Mouse (Mus musculus): ENCODE measurements around the gene Arpc2. TPM values are rescaled to one million over a fixed set of nuclear protein-coding genes. Genes with fewer than 3 reads are reported as not detected.

Gene Arpc2
- 901 TPM for polyA plus RNA-seq (2017; shearing (Covaris generic))

DNA sequence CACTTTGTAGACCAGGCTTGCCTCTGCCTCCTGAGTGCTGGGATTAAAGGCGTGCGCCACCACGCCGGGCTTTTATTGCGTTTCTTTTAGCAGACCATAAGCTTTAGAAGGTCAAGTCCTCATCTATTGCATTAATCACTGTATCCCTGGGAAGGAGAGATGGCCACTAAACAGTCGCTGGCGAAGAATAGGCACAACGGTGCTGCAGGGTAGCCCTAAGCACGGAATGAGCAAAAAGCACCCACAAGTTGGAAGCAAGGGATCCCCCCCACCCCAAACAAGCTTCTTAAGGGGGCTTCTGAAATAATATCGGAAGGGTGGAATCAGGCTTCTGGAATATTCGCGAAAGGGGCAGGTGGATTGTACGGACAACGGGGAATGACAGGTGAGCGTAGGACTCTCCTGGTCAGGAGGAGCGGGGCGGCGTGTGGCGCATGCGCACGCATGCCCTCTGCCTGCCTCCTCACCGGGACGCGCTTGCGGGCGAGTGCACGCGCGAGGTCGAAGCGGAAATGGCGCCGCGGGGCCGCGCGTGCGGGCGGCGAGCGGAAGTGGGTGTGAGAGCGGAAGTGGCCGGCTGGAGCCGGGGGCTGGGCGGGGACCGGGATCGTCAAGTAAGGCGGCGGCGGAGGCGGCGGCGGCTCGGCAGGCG is at the start of gene Arpc2:
TSS of gene Arpc2 (plus strand) at position 147 of the 652 bp plus-strand sequence.

DNA sequence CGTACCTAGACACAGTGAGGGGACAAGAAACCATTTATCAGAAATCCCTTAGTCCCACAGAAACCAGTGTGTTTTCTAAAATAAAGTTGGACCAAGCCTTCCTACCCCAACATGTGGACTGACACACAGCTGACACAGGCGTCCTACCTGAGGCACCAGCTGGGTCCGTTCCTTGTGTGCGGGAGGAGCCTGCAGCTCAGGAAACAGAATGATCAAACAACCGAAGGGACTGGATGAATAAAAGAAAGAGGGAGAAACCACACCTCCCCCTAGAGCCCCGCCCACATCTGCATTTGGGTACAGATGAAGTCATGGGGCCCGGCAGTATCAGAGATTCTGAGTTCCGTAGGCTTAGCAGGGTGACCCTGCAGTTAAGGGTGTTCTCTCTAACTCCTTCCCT is 41.4 kb upstream of the Arpc2 start, which contains the start of gene Cxcr1:
TSS of gene Cxcr1 (minus strand) at position 187 of the 400 bp plus-strand sequence.

DNA sequence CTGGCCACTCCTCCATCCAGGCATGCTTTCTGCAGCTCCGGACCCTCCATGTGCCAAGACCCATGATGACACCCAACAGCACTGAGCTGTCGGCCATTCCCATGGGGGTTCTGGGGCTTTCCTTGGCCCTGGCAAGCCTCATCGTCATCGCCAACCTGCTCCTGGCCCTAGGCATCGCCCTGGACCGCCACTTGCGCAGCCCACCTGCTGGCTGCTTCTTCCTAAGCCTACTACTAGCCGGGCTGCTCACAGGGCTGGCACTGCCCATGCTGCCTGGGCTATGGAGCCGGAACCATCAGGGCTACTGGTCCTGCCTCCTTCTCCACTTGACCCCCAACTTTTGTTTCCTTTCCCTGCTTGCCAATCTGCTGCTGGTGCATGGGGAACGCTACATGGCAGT is 42.7 kb downstream of the Arpc2 start, which contains the start of gene Gpbar1:
TSS of gene Gpbar1 (plus strand) at position 13 of the 400 bp plus-strand sequence.

DNA sequence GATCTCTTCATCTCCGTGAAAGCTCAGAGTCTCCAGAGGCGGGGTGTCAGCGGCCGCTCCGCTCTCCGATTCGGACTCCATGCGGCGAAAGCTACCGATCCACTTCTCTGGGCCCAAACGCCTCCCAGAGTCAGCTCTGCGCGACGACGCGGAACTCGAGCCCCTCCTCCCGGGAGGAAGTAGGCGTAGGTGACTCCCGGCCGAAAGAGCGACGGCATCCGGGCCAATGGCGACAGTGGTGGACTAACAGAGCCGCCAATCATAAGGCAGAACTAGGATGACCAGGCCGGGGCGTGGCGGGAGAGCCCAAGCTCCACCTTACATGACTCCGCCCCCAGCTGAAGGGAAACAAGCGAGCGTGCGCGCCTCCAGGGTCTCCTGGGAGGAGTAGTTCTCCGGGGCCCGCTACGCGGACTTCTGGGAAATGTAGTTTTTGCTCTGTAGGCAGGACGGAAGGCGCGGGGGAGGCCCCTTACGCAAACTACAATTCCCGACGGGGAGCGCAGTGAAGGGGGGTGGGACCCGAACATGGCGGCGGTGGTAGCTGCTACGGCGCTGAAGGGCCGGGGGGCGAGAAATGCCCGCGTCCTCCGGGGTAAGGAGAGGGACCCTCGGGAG is 48.8 kb downstream of the Arpc2 start, which contains the start of the genes Aamp and Pnkd:
TSS of gene Aamp (minus strand) at position 196 of the 618 bp plus-strand sequence.
TSS of gene Pnkd (plus strand) at position 388 of the 618 bp plus-strand sequence.

DNA sequence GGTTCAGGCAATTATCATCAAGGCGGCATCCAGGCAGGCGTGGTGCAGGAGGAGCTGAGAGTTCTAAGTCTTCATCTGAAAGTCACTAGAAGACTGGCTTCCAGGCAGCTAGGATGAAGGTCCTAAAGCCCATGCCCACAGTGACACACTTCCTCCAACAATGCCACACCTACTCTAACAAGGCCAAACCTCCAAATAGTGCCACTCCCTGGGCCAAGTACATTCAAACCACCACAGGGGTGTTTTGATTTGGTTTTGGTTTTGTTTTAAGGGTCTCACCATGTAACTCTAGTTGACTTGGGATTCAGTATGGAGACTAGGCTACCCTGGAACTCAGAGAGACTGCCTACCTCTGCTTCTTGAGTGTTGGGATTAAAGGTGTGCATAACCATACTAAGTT is 69.6 kb downstream of the Arpc2 start, which contains the start of gene Tmbim1:
TSS of gene Tmbim1 (minus strand) at position 101 of the 400 bp plus-strand sequence.

Other genes starting within 250 kb of the Arpc2 start
- gene Tns1, start 111.6 kb upstream of the Arpc2 start, polyA plus RNA-seq (2017; shearing (Covaris generic)) = 3.1 TPM
- 0.32 TPM for gene Rufy4, start 110.5 kb upstream of the Arpc2 start, polyA plus RNA-seq (2017; shearing (Covaris generic))
- 0.19 TPM for gene Cxcr2, start 82.1 kb upstream of the Arpc2 start, polyA plus RNA-seq (2017; shearing (Covaris generic))
- 1.7 TPM for gene Cxcr1, start 41.5 kb upstream of the Arpc2 start, polyA plus RNA-seq (2017; shearing (Covaris generic))
- gene Gpbar1, start 42.5 kb downstream of the Arpc2 start, polyA plus RNA-seq (2017; shearing (Covaris generic)) = 1.1 TPM
- gene Aamp, start 48.7 kb downstream of the Arpc2 start, polyA plus RNA-seq (2017; shearing (Covaris generic)) = 296 TPM
- 38.7 TPM for gene Pnkd, start 48.8 kb downstream of the Arpc2 start, polyA plus RNA-seq (2017; shearing (Covaris generic))
- 0.66 TPM for gene Tmbim1, start 69.5 kb downstream of the Arpc2 start, polyA plus RNA-seq (2017; shearing (Covaris generic))
- gene Catip, start 126.0 kb downstream of the Arpc2 start, polyA plus RNA-seq (2017; shearing (Covaris generic)) = not detected
- not detected for gene Slc11a1, start 139.1 kb downstream of the Arpc2 start, polyA plus RNA-seq (2017; shearing (Covaris generic))
- 5.5 TPM for gene Ctdsp1, start 155.4 kb downstream of the Arpc2 start, polyA plus RNA-seq (2017; shearing (Covaris generic))
- 0.61 TPM for gene Vil1, start 173.3 kb downstream of the Arpc2 start, polyA plus RNA-seq (2017; shearing (Covaris generic))